Mouse (Mus musculus) myocyte (in vitro differentiated cells): ENCODE results near the gene Sf3b1. TPM values are rescaled to one million over a fixed set of nuclear protein-coding genes. Genes with fewer than 3 reads are reported as not detected.

Experiments
- H3K27me3 ChIP-seq: one replicate; pipeline ENCODE4 v1.6.1; 2011; ENCODE audit not compliant: control insufficient read depth, insufficient read depth, insufficient read length
- H3K36me3 ChIP-seq: one replicate; pipeline ENCODE4 v1.6.1; 2011; ENCODE audit not compliant: control insufficient read depth, insufficient read depth
- H3K4me2 ChIP-seq: one replicate; pipeline ENCODE4 v1.6.1; 2011; ENCODE audit warnings: low read depth, control low read depth
- H3K4me3 ChIP-seq: one replicate; pipeline ENCODE4 v1.5.1; 2011; ENCODE audit warnings: mild to moderate bottlenecking, control low read depth, moderate library complexity
- H3K79me2 ChIP-seq: one replicate; pipeline ENCODE4 v1.6.1; 2011; ENCODE audit not compliant: control insufficient read depth, insufficient read depth
- H3ac ChIP-seq: one replicate; pipeline ENCODE4 v1.6.1; 2011; ENCODE audit not compliant: control insufficient read depth, insufficient read length
- CEBPB ChIP-seq: IDR thresholded peaks from 2 replicates; pipeline ENCODE4 v1.6.1; 2011; ENCODE audit warnings: mild to moderate bottlenecking, moderate library complexity; ENCODE audit not compliant: poor library complexity, insufficient read depth, severe bottlenecking
- E2F4 ChIP-seq: IDR thresholded peaks from one replicate; pipeline ENCODE4 v1.6.1; 2011; ENCODE audit warnings: mild to moderate bottlenecking, control low read depth, moderate library complexity; ENCODE audit not compliant: insufficient read depth
- MAX ChIP-seq: IDR thresholded peaks from one replicate; pipeline ENCODE4 v1.6.1; 2011; ENCODE audit warnings: low read depth, mild to moderate bottlenecking, control low read depth
- MYOD1 ChIP-seq, 3 experiments: IDR thresholded peaks; one replicate each; pipeline ENCODE4 v1.6.1; 2011; ENCODE audit warnings: control low read depth in 2 of 3, low read depth in 2 of 3, mild to moderate bottlenecking in 2 of 3, moderate library complexity in 1 of 3; ENCODE audit not compliant: insufficient read length in 2 of 3, control insufficient read depth in 1 of 3
- MYOG ChIP-seq, 3 experiments: IDR thresholded peaks; one replicate each; pipeline ENCODE4 v1.6.1; 2011; ENCODE audit warnings: control low read depth in 2 of 3, low read depth in 2 of 3, mild to moderate bottlenecking in 2 of 3; ENCODE audit not compliant: insufficient read length in 2 of 3, control insufficient read depth in 1 of 3, insufficient read depth in 1 of 3
- POLR2A ChIP-seq: IDR thresholded peaks from one replicate; pipeline ENCODE4 v1.6.1; 2011; ENCODE audit warnings: low read depth, mild to moderate bottlenecking, control low read depth, moderate library complexity; ENCODE audit not compliant: insufficient read length
- POLR2AphosphoS2 ChIP-seq: IDR thresholded peaks from one replicate; pipeline ENCODE4 v1.6.1; 2011; ENCODE audit warnings: low read depth, control low read depth; ENCODE audit not compliant: insufficient read length
- REST ChIP-seq: IDR thresholded peaks from one replicate; pipeline ENCODE4 v1.6.1; 2011; ENCODE audit warnings: mild to moderate bottlenecking, control low read depth, moderate library complexity; ENCODE audit not compliant: insufficient read depth, insufficient read length
- SRF ChIP-seq: IDR thresholded peaks from one replicate; pipeline ENCODE4 v1.6.1; 2011; ENCODE audit warnings: low read depth; ENCODE audit not compliant: control insufficient read depth, insufficient read length
- TCF12 ChIP-seq: IDR thresholded peaks from one replicate; pipeline ENCODE4 v1.6.1; 2011; ENCODE audit warnings: mild to moderate bottlenecking, control low read depth; ENCODE audit not compliant: poor library complexity, insufficient read depth, severe bottlenecking
- TCF3 ChIP-seq: IDR thresholded peaks from one replicate; pipeline ENCODE4 v1.6.1; 2011; ENCODE audit warnings: low read depth, control low read depth; ENCODE audit not compliant: insufficient read length
- USF1 ChIP-seq: IDR thresholded peaks from one replicate; pipeline ENCODE4 v1.6.1; 2011; ENCODE audit warnings: low read depth, mild to moderate bottlenecking, control low read depth, moderate library complexity
- polyA plus RNA-seq: library from polyadenylated mRNA; unstranded; fragments of >200 nt; fragmentation: generic; extraction: Trizol; gene quantifications from one replicate; pipeline ENCODE4 v1.2.1, GENCODE M21; 2012; ENCODE audit warnings: missing spikeins

Sf3b1 gene
- polyA plus RNA-seq, 1 experiment: 31.8 TPM

DNA sequence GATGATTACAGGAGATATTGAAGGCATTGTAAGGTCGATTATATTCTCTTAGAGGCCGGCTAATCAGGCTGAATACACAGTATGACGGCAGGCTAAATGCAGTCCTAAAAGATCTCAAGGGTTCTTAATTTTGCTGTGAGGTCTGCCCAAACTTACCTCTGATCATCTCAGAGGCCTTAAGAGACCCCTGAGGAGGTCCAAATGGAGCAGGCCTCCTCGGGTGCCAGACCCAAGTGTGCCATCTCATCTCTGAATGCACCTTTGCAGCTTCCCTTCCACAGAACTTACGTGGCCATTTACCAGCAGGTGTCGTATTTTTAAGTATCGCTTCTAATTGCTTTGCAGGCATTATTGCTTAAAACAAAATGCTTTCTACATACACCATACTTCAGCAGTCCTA is 43.1 kb downstream of the Sf3b1 start:
- Histone ChIP-seq H3K4me3 (no peak overlapping the region), H3K4me2 (no peak overlapping the region), H3K79me2 (no peaks in the 10 kb centered on the region), H3K36me3 (peaks cover 37% of the 10 kb centered on the region), H3ac (no peak overlapping the region), H3K27me3 (no peaks in the 10 kb centered on the region)
- TF ChIP-seq MYOD1 (IDR thresholded peaks at IDR 0.05; ENCODE audit: control insufficient read depth in 1 of 3, insufficient read length in 2 of 3, low read depth in 2 of 3) (no peak), POLR2AphosphoS2 (no peak), TCF12 (no peak), REST (no peak), TCF3 (no peak), USF1 (no peak), MAX (no peak), CEBPB (no peak), MYOG (IDR thresholded peaks at IDR 0.05; ENCODE audit: control insufficient read depth in 1 of 3, insufficient read depth in 1 of 3, insufficient read length in 2 of 3, low read depth in 2 of 3) (no peak), SRF (no peak), POLR2A (no peak), E2F4 (no peak)

DNA sequence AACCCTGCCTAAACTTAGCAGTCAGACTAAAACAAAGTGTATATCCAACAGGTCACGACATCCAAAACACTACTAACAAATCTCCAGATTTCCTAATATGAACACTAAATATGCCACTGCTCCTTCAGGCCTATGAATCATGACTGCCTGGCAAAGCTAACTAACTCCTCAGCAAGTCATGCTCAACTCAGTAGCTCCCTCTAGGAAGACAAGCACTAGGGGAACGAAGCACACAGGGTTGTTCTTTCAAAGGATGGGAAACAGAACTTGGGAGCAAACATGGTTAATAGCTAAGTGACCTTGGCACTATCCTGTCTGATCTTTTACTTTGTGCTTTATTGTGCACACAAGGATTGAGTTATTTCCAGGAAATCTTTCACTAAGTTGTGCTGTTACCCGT is 43.9 kb downstream of the Sf3b1 start:
- no peaks in the 10 kb centered on the region for H3K27me3 ChIP-seq
- TF ChIP-seq POLR2AphosphoS2 (peak; percentile 3), MYOG (IDR thresholded peaks at IDR 0.05; ENCODE audit: control insufficient read depth in 1 of 3, insufficient read depth in 1 of 3, insufficient read length in 2 of 3, low read depth in 2 of 3) (no peak)
- H3K4me2 ChIP-seq: no peak overlapping the region
- peaks cover 35% of the 10 kb centered on the region for H3K36me3 ChIP-seq
- H3ac ChIP-seq: no peak overlapping the region
- no peak overlapping the region for H3K4me3 ChIP-seq
- no peaks in the 10 kb centered on the region for H3K79me2 ChIP-seq

DNA sequence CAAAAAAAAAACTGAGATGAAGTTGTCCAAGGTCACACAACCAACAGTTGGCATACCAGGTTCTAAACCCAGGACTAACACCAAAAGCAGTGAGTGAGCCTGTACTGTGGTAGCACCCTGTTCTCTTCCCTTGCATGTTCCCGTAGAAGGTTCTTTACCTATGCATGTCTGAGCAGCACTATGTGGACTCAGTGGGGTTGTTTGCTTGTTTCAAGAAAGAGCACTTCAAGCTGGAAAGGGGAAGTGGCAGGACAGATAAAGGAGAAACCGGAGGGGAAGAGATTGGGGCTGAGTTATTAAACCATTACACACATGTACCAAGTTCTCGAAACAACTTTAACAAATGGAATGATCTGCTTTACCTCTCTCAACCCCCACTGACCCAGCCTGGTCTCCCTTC is 44.6 kb downstream of the Sf3b1 start:
- Histone ChIP-seq H3ac (no peak overlapping the region), H3K36me3 (peaks cover 35% of the 10 kb centered on the region), H3K4me2 (no peak overlapping the region), H3K79me2 (no peaks in the 10 kb centered on the region), H3K4me3 (no peak overlapping the region), H3K27me3 (no peaks in the 10 kb centered on the region)
- TF ChIP-seq E2F4 (no peak), POLR2A (no peak)

DNA sequence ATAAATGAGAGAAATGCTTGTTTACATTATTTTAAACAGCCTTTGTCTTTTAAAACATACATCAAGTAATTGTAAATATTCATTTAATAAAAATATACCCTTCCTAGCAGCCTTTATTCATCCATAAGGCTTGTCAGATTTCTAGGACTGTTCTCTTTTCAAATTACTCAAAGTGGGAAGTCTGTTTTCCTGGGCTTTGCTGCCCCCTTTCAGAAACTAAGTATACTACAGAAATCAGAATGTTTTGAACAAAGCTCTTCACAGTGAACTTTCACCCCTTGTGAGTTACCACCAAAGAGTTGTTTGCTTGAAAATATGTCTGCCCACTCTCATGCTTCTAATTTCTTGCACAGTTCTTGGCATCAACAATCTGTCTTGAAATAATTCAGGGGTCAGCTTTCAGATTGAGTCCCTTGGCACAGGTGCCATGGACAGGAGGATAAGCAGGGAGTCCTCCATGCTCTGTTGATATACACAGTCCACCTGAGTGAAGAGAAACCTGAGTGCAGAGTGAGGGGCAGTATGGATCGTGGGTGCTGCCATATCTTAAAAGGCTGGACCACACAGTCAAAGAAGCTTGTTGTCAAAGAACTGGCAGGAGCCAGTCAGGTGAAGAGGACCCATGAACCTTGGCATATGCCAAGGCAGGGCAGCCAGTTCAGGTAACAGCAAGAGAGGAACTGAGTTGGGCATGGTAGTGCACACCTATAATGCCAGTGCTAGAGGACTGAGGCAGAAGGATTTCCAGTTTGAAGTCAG is 47.9 kb downstream of the Sf3b1 start:
- no peak overlapping the region for H3K4me2 ChIP-seq
- TF ChIP-seq MAX (no peak), E2F4 (no peak), REST (no peak), USF1 (no peak), TCF3 (no peak), MYOD1 (IDR thresholded peaks at IDR 0.05; ENCODE audit: control insufficient read depth in 1 of 3, insufficient read length in 2 of 3, low read depth in 2 of 3) (no peak), CEBPB (no peak)
- no peak overlapping the region for H3K4me3 ChIP-seq
- H3K36me3 ChIP-seq: peaks cover 8% of the 10 kb centered on the region
- H3K79me2 ChIP-seq: no peaks in the 10 kb centered on the region
- no peak overlapping the region for H3ac ChIP-seq
- no peaks in the 10 kb centered on the region for H3K27me3 ChIP-seq

DNA sequence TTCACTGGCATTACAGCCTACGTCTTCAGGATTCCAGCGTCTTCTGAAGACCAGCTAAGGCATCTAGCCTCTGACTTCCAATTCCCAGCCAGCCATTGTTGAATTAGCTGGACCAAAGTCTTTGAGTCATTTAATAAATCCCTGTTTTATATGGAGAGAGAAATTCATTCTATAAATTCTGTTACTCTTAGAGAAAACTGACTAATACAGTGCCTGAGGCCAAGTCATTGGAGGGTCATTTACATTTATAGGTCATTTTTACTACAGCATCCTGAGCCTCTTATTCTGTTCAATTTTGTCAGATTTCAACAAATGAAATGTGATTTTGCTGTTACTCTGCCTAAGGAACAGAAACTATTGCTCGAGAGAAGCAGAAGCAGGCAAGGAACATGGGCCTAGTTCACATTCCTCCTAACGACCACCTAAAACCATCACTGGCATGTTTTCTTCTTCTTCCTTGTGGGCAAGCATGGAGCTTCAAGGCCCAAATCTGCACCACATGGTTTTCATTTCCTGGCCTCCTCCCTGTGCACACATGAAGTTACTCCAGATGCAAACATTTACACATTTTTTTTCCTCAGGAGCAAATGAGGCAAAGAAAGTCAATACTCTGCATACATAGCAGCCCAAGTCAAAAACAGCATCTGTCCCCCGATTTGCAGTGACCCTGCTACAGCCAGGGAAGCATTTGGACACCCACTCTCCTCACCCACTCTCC is 55.4 kb downstream of the Sf3b1 start:
- H3K4me3 ChIP-seq: no peak overlapping the region
- H3K4me2 ChIP-seq: no peak overlapping the region
- H3K36me3 ChIP-seq: no peaks in the 10 kb centered on the region
- no peak overlapping the region for H3ac ChIP-seq
- TF ChIP-seq MYOG (IDR thresholded peaks at IDR 0.05; ENCODE audit: control insufficient read depth in 1 of 3, insufficient read depth in 1 of 3, insufficient read length in 2 of 3, low read depth in 2 of 3): no peak
- no peak for TF ChIP-seq SRF
- no peak for TF ChIP-seq MAX
- no peak for TF ChIP-seq MYOD1 (IDR thresholded peaks at IDR 0.05; ENCODE audit: control insufficient read depth in 1 of 3, insufficient read length in 2 of 3, low read depth in 2 of 3)
- H3K27me3 ChIP-seq: no peaks in the 10 kb centered on the region
- no peaks in the 10 kb centered on the region for H3K79me2 ChIP-seq
